Mouse (Mus musculus) neural tube, embryonic 14.5 days (tissue): ENCODE measurements at regions not wholly inside any gene's neighbourhood (a gene's known extent, or its start where the extent isn't known, plus 50 kb on each side); places are given as distances from the start of the nearest gene placed in this dataset.
A peak's percentile ranks its signal among the peaks of the same experiment; 100 is the strongest.

ENCODE experiments used
- ATAC-seq: fragments of 200-750 bp; cut with Nextera tagmentation; 2 replicates; pipeline ENCODE4 v1.8.0; 2017; ENCODE audit warnings: low read depth, mild to moderate bottlenecking, moderate TSS enrichment, moderate library complexity
- H3K27ac ChIP-seq: fragments of 300-500 bp; sonication (generic); 2 replicates; pipeline ENCODE4 v1.5.1; 2014; ENCODE audit warnings: low read depth, mild to moderate bottlenecking, control low read depth, low read length, moderate library complexity, mixed read lengths
- H3K27me3 ChIP-seq: fragments of 300-500 bp; sonication (generic); 2 replicates; pipeline ENCODE4 v1.6.1; 2014; ENCODE audit warnings: low read length; ENCODE audit not compliant: control insufficient read depth, insufficient read depth
- H3K36me3 ChIP-seq: fragments of 300-500 bp; sonication (generic); 2 replicates; pipeline ENCODE4 v1.6.1; 2014; ENCODE audit warnings: low read length, mixed read lengths; ENCODE audit not compliant: control insufficient read depth, insufficient read depth
- H3K4me1 ChIP-seq: fragments of 300-500 bp; sonication (generic); 2 replicates; pipeline ENCODE4 v1.6.1; 2014; ENCODE audit warnings: low read length; ENCODE audit not compliant: control insufficient read depth, insufficient read depth
- H3K4me2 ChIP-seq: fragments of 300-500 bp; sonication (generic); 2 replicates; pipeline ENCODE4 v1.6.1; 2014; ENCODE audit warnings: mild to moderate bottlenecking, low read depth, low read length, control low read depth
- H3K4me3 ChIP-seq: fragments of 300-500 bp; sonication (generic); 2 replicates; pipeline ENCODE4 v1.5.1; 2014; ENCODE audit warnings: low read depth, low read length, control low read depth, mixed read lengths
- H3K9ac ChIP-seq: fragments of 300-500 bp; sonication (generic); replicated peaks from 2 replicates; pipeline ENCODE4 v1.6.1; 2014; ENCODE audit warnings: low read depth, mild to moderate bottlenecking, control low read depth, low read length, mixed read lengths
- H3K9me3 ChIP-seq: fragments of 300-500 bp; sonication (generic); 2 replicates; pipeline ENCODE4 v1.6.1; 2016; ENCODE audit warnings: low read length; ENCODE audit not compliant: control insufficient read depth
- WGBS: fragments of 180-500 bp; shearing (Covaris S2); extraction: QIAGEN DNeasy Blood & Tissue Kit; methylation state at CpG from one replicate; pipeline ENCODE4 v1.1.7; 2014; 5-methylcytosine and 5-hydroxymethylcytosine counted together

- Histone ChIP-seq H3K36me3 (no peaks in the 10 kb centered on the region), H3K9me3 (no peaks in the 10 kb centered on the region), H3K4me2 (no peak overlapping the region), H3K4me3 (no peak overlapping the region), H3K27ac (peak overlapping the region; percentile 64; the same call in 1 of the 2 replicates), H3K9ac (no peak overlapping the region), H3K27me3 (no peaks in the 10 kb centered on the region), H3K4me1 (0 out of 2 replicates have a peak, but pooled peaks cover 6% of the 10 kb centered on the region)
- 18% methylated on average over 2 of the region's 2 CpGs for WGBS
- 0 out of 2 replicates have a peak, but pooled peaks have one; percentile 19 for ATAC-seq
Measured at GRCm38 (mm10) chr13:70310516-70310915, 326.9 kb downstream of the Ice1 start.

DNA sequence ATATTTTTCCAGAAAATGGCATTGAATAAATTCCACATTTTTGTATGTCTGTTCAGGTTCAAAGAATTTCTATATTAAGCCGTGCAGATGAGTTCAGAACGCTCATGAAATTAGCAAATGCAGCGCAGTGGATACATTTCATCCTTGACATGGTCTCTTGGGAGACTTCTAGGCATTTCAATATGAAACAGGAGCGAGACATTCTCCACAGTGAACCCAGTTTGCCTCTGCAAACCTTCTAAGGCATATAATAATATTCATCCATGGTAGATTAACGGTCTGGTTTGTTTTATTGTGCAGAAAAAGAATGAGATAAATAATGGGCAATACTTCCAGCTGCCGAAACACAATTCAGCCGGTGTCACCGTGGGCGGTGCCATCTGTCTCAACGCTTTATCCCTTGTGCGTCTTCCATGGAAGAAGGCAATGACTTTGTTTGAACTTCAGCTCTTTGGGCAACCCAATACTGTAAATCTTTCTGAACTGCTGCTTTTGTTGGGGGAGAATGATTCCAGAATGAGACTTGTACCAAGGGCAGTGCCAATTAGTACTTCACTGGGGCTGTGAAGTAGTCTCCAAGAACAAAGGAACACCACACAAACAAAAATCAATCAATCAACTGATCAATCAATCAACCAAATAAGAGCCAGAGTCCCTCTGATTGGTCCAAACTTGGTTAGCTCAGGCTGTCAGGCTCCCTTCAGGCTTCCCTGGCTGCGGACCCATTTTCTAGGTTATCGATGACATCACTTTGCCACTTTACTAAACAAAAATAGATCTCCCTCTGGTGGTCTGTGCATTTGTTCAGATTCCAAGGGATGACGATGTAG, 326.0 kb downstream of the Ice1 start:
- ATAC-seq, result peak; percentile 66
- Histone ChIP-seq H3K4me1 (0 out of 2 replicates have a peak, but pooled peaks cover 6% of the 10 kb centered on the region), H3K4me3 (no peak overlapping the region), H3K27me3 (no peaks in the 10 kb centered on the region), H3K4me2 (peak overlapping the region; percentile 2; the same call in 1 of the 2 replicates), H3K9me3 (no peaks in the 10 kb centered on the region), H3K36me3 (no peaks in the 10 kb centered on the region), H3K27ac (peak overlapping the region; percentile 64), H3K9ac (no peak overlapping the region)
- WGBS, result 23% methylated on average over 14 of the region's 14 CpGs

DNA sequence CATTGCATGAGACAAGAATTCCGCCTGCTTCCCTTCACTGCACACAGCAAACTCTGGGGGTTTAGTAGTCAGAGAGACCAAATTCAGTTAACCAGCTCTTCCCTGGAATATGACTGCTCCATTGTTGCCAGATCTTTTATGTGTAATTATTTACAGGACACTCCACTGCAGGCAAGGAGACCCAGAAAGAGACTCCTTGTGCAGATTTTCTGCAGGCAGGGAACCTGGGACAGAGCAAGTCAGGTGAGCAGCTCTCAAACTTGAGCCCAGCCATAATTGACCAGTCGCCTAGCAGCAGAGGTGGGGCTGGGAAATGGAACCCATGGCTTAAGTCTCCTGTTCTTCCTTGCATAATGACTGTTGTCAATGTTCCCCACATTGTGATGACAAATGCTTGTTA, 324.2 kb downstream of the Ice1 start:
- no peaks in the 10 kb centered on the region for H3K36me3 ChIP-seq
- H3K9me3 ChIP-seq, result no peaks in the 10 kb centered on the region
- 63% methylated on average over 2 of the region's 2 CpGs for WGBS
- no peaks in the 10 kb centered on the region for H3K27me3 ChIP-seq
- no peak for ATAC-seq
- no peak overlapping the region for H3K27ac ChIP-seq
- no peak overlapping the region for H3K4me3 ChIP-seq
- H3K4me2 ChIP-seq, result no peak overlapping the region
- no peak overlapping the region for H3K9ac ChIP-seq
- H3K4me1 ChIP-seq, result 0 out of 2 replicates have a peak, but pooled peaks cover 6% of the 10 kb centered on the region

DNA sequence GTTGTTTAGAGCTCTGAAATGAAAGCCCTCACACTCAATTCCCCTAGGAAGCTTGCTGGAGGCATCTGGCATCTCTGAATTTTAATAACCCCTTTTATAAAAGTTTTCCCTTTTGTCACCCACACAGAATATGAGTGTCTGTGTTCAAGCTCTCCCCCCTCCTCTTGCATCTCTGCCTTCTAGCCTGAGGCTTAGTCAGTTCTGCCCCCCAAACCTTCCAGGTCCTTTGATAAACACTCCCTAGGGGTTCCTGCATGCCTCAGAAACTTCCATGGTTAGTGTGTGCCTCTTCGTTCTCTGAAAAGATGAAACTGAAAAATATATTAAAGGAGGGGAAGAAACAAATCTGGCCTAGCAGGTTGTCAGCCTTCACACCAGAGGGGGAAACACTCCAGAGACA, 313.9 kb downstream of the Ice1 start:
- 48% methylated on average over 1 of the region's 1 CpGs for WGBS
- Histone ChIP-seq H3K4me2 (no peak overlapping the region), H3K4me3 (no peak overlapping the region), H3K9me3 (no peaks in the 10 kb centered on the region), H3K36me3 (no peaks in the 10 kb centered on the region), H3K27ac (no peak overlapping the region), H3K27me3 (no peaks in the 10 kb centered on the region), H3K4me1 (0 out of 2 replicates have a peak, but pooled peaks cover 7% of the 10 kb centered on the region), H3K9ac (no peak overlapping the region)
- no peak for ATAC-seq

DNA sequence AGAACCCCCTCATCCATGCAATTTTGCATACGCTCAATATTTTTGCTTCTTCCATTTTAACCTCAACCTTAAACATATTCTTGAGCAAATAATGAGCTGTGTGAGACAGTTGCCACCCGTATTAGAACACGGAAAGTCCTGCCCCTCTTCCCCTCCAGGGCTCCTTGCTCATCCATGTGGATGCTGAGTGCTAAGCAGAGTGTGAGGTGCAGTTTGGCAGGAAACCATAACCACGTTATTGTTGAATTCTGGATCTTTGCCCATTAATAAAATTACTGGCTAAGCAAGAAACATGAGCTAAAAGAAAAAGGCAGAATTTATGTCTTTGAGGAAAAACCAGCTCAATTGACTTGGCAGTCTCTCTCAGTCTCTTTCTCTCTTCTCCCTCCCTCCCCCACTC, 301.4 kb downstream of the Ice1 start:
- H3K36me3 ChIP-seq, result no peaks in the 10 kb centered on the region
- WGBS, result 49% methylated on average over 4 of the region's 4 CpGs
- H3K4me1 ChIP-seq, result peaks cover 6% of the 10 kb centered on the region; the same call in 1 of the 2 replicates
- ATAC-seq, result no peak
- H3K9me3 ChIP-seq, result no peaks in the 10 kb centered on the region
- H3K27me3 ChIP-seq, result no peaks in the 10 kb centered on the region
- H3K9ac ChIP-seq, result no peak overlapping the region
- no peak overlapping the region for H3K4me3 ChIP-seq
- H3K4me2 ChIP-seq, result no peak overlapping the region
- H3K27ac ChIP-seq, result peak overlapping the region; percentile 44; the same call in 1 of the 2 replicates

- H3K27ac ChIP-seq, result no peak overlapping the region
- 0 out of 2 replicates have a peak, but pooled peaks cover 2% of the 10 kb centered on the region for H3K4me1 ChIP-seq
- WGBS, result 54% methylated on average over 3 of the region's 3 CpGs
- no peak overlapping the region for H3K9ac ChIP-seq
- no peak for ATAC-seq
- no peaks in the 10 kb centered on the region for H3K36me3 ChIP-seq
- H3K27me3 ChIP-seq, result no peaks in the 10 kb centered on the region
- H3K4me2 ChIP-seq, result no peak overlapping the region
- H3K9me3 ChIP-seq, result no peaks in the 10 kb centered on the region
- H3K4me3 ChIP-seq, result no peak overlapping the region
Measured at GRCm38 (mm10) chr13:70340437-70340836, 297.0 kb downstream of the Ice1 start.

DNA sequence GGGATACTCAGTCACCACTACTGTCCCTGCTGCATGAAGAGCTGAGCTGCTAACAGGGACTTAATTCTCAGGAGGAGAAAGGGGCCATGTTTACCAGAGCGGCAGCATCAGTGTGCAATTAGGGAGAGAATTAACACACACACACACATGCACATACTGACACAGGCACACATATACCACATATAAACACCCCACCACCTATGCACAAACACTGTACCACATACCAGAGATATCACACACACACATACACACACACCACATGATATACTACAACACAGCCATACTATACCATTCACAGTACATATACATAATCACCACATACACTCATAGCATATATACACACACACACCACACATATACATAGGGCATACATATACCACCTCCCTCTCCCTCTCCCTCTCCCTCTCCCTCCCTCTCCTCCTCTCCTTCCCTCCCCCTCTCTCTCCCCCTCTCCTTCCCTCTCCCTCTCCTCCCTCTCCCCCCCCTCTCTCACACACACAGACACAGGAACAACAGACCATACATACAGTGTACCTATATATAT, 294.2 kb downstream of the Ice1 start:
- Histone ChIP-seq H3K9me3 (no peaks in the 10 kb centered on the region), H3K4me1 (0 out of 2 replicates have a peak, but pooled peaks cover 2% of the 10 kb centered on the region), H3K27me3 (no peaks in the 10 kb centered on the region), H3K36me3 (no peaks in the 10 kb centered on the region), H3K4me3 (no peak overlapping the region), H3K27ac (no peak overlapping the region), H3K9ac (no peak overlapping the region), H3K4me2 (no peak overlapping the region)
- WGBS, result 81% methylated on average over 1 of the region's 1 CpGs
- no peak for ATAC-seq

DNA sequence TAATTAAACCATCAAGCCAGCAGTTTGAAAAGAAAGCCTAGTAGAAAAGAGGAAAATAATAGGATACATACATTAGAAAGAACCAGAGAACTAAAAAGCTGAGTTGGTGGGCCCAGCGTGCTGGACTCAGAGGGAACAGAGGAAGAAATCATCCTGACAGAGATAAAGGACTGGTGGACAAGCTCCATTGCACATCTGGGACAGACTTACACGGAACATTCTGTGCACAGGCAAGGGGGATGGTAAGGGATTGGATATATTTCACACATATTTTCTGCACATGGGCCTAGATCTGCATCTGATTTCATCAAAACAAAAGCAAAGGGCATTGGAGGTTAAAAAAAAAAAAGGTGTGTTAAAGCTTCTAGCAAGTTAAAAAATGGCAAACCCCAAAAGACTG, 293.5 kb downstream of the Ice1 start:
- Histone ChIP-seq H3K9ac (no peak overlapping the region), H3K27ac (no peak overlapping the region), H3K4me1 (0 out of 2 replicates have a peak, but pooled peaks cover 2% of the 10 kb centered on the region), H3K4me3 (no peak overlapping the region), H3K36me3 (no peaks in the 10 kb centered on the region), H3K27me3 (no peaks in the 10 kb centered on the region), H3K4me2 (no peak overlapping the region), H3K9me3 (no peaks in the 10 kb centered on the region)
- WGBS, result 26% methylated on average over 2 of the region's 2 CpGs
- ATAC-seq, result no peak

DNA sequence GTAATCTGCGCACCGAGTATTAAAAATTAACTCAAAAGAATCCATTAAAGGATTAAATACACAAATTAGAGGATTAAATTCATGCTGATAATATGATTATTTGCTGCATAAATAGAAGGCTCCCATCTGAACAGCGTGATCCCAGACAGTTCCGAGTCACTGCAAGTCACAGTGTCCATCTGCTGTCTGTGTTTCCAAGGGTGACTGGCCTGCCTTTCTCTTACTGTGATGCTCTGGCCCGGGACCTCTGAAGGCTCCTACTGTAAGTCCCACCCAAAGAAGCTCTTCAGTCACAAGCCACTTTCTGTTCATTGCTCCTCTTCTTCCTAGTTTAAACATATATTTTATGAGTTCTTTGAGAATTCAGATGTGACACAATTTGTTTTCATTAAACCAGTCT, 293.1 kb downstream of the Ice1 start:
- ATAC-seq, result no peak
- no peak overlapping the region for H3K4me2 ChIP-seq
- no peaks in the 10 kb centered on the region for H3K9me3 ChIP-seq
- no peaks in the 10 kb centered on the region for H3K36me3 ChIP-seq
- H3K27ac ChIP-seq, result no peak overlapping the region
- no peaks in the 10 kb centered on the region for H3K27me3 ChIP-seq
- no peak overlapping the region for H3K9ac ChIP-seq
- WGBS, result 61% methylated on average over 5 of the region's 5 CpGs
- H3K4me3 ChIP-seq, result no peak overlapping the region
- H3K4me1 ChIP-seq, result 0 out of 2 replicates have a peak, but pooled peaks cover 2% of the 10 kb centered on the region
